Mouse (Mus musculus): ENCODE measurements around the gene Ccdc92b. TPM values are rescaled to one million over a fixed set of nuclear protein-coding genes. Genes with fewer than 3 reads are reported as not detected.

Gene Ccdc92b
- total RNA-seq, 2 experiments from 2014 or later = 19.1 to 20.2 TPM

- DNase-seq (ENCODE audit: low spot score in 2 of 2) = no peak
Observed at GRCm38 (mm10) chr11:74674713-74675112, 55.3 kb downstream of the Ccdc92b start.

GRCm38 (mm10) chr11:74675156-74675555 lies 55.8 kb downstream of the Ccdc92b start:
- DNase-seq (ENCODE audit: low spot score in 2 of 2) = peak in 1 of 2 experiments; percentile 57

Other genes with a start within 250 kb of the Ccdc92b start
- gene Rap1gap2, start 8.7 kb upstream of the Ccdc92b start, total RNA-seq (2021) = 100 to 1,000 TPM; 122 TPM
- gene Cluh, start 29.9 kb downstream of the Ccdc92b start, total RNA-seq (2021) = 10 to 100 TPM; 68.8 to 72.7 TPM
- gene Pafah1b1, start 105.1 kb downstream of the Ccdc92b start, total RNA-seq (2021) = 100 to 1,000 TPM; 406 to 411 TPM
- gene Mettl16, start 151.2 kb downstream of the Ccdc92b start, total RNA-seq (2021) = 10 to 100 TPM; 18.1 to 26.4 TPM
- gene Mnt, start 211.3 kb downstream of the Ccdc92b start, total RNA-seq (2021) = 10 to 100 TPM; 28.4 to 29.6 TPM